Mouse (Mus musculus) c-Kit-positive CD71-negative TER-119-negative erythroid progenitor cells, embryonic 14.5 days (primary cell): ENCODE measurements at regions not wholly inside any gene's neighbourhood (a gene's known extent, or its start where the extent isn't known, plus 50 kb on each side); places are given as distances from the start of the nearest gene placed in this dataset.
A peak's percentile ranks its signal among the peaks of the same experiment; 100 is the strongest.

ENCODE experiments used
- DNase-seq: peaks from one replicate; pipeline ENCODE4 v3.0.0-alpha.2; 2013; ENCODE audit warnings: low read depth

GRCm38 (mm10) chr5:119497501-119497900, 173.0 kb upstream of the Tbx3 start:
- no peak for DNase-seq

GRCm38 (mm10) chr5:119498431-119498830, 172.0 kb upstream of the Tbx3 start:
- peak; percentile 4 for DNase-seq

- no peak for DNase-seq
These were observed 162.8 kb upstream of the Tbx3 start for GRCm38 (mm10) chr5:119507709-119508108.

GRCm38 (mm10) chr5:119518506-119519252, 151.8 kb upstream of the Tbx3 start:
- no peak for DNase-seq

GRCm38 (mm10) chr5:119524171-119524570, 146.3 kb upstream of the Tbx3 start:
- DNase-seq = no peak

GRCm38 (mm10) chr5:119525960-119526359, 144.5 kb upstream of the Tbx3 start:
- no peak for DNase-seq

- no peak for DNase-seq
These were observed 140.5 kb upstream of the Tbx3 start for GRCm38 (mm10) chr5:119530009-119530408.

GRCm38 (mm10) chr5:119534946-119535345, 135.5 kb upstream of the Tbx3 start:
- DNase-seq = no peak

- no peak for DNase-seq
These were observed 127.6 kb upstream of the Tbx3 start for GRCm38 (mm10) chr5:119542836-119543235.

- peak; percentile 3 for DNase-seq
These were observed 126.8 kb upstream of the Tbx3 start for GRCm38 (mm10) chr5:119543716-119544115.

GRCm38 (mm10) chr5:119544681-119545080, 125.8 kb upstream of the Tbx3 start:
- DNase-seq = no peak

- DNase-seq = no peak
These were observed 123.4 kb upstream of the Tbx3 start for GRCm38 (mm10) chr5:119547070-119547469.

GRCm38 (mm10) chr5:119550916-119551315, 119.6 kb upstream of the Tbx3 start:
- DNase-seq = no peak

GRCm38 (mm10) chr5:119553469-119553868, 117.0 kb upstream of the Tbx3 start:
- DNase-seq = no peak

GRCm38 (mm10) chr5:119557071-119557470, 113.4 kb upstream of the Tbx3 start:
- no peak for DNase-seq

- no peak for DNase-seq
These were observed 110.8 kb upstream of the Tbx3 start for GRCm38 (mm10) chr5:119559696-119560095.

- DNase-seq = no peak
These were observed 110.1 kb upstream of the Tbx3 start for GRCm38 (mm10) chr5:119560392-119560791.

GRCm38 (mm10) chr5:119561531-119561930, 108.9 kb upstream of the Tbx3 start:
- DNase-seq = no peak

GRCm38 (mm10) chr5:119563510-119564351, 106.7 kb upstream of the Tbx3 start:
- DNase-seq = no peak

- DNase-seq = no peak
These were observed 102.8 kb upstream of the Tbx3 start for GRCm38 (mm10) chr5:119567639-119568038.

- DNase-seq = no peak
These were observed 100.4 kb upstream of the Tbx3 start for GRCm38 (mm10) chr5:119570054-119570453.

GRCm38 (mm10) chr5:119571644-119572043, 98.8 kb upstream of the Tbx3 start:
- DNase-seq = no peak

- no peak for DNase-seq
These were observed 95.3 kb upstream of the Tbx3 start for GRCm38 (mm10) chr5:119575124-119575523.
